Mouse (Mus musculus) brain, embryonic 14.5 days (tissue): ENCODE measurements at regions not wholly inside any gene's neighbourhood (a gene's known extent, or its start where the extent isn't known, plus 50 kb on each side); places are given as distances from the start of the nearest gene placed in this dataset.

ENCODE experiments used
- CTCF ChIP-seq: fragments of 200-500 bp; IDR thresholded peaks from 2 replicates; pipeline ENCODE4 v1.5.1; 2012; ENCODE audit warnings: inconsistent platforms, mild to moderate bottlenecking, moderate library complexity, borderline replicate concordance; ENCODE audit not compliant: insufficient read depth, insufficient read length; ENCODE audit errors: extremely low read depth
- POLR2A ChIP-seq: fragments of 200-500 bp; IDR thresholded peaks from 2 replicates; pipeline ENCODE4 v1.6.1; 2012; ENCODE audit warnings: mild to moderate bottlenecking, inconsistent platforms, borderline replicate concordance; ENCODE audit not compliant: poor library complexity, insufficient read depth, insufficient read length, severe bottlenecking; ENCODE audit errors: extremely low read depth

GRCm38 (mm10) chr10:105097045-105097331, 477.3 kb downstream of the Tmtc2 start:
- no peak for TF ChIP-seq CTCF
- TF ChIP-seq POLR2A = no peak
